Mouse (Mus musculus) embryonic facial prominence, embryonic 13.5 days (tissue): Measurements from ENCODE around the gene Gpsm1. TPM values are rescaled to one million over a fixed set of nuclear protein-coding genes. Genes with fewer than 3 reads are reported as not detected.
A peak's percentile ranks its signal among the peaks of the same experiment; 100 is the strongest.

ENCODE experiments used
- ATAC-seq: fragments of 200-750 bp; cut with Nextera tagmentation; 2 replicates; pipeline ENCODE4 v1.8.0; 2017; ENCODE audit warnings: low read depth; ENCODE audit not compliant: insufficient number of reproducible peaks, insufficient read depth, low FRiP score, low TSS enrichment
- H3K27ac ChIP-seq: fragments of 300-500 bp; sonication (generic); 2 replicates; pipeline ENCODE4 v1.5.1; 2015; ENCODE audit warnings: moderate library complexity, mild to moderate bottlenecking, inconsistent platforms
- H3K27me3 ChIP-seq: fragments of 300-500 bp; sonication (generic); 2 replicates; pipeline ENCODE4 v1.6.1; 2015; ENCODE audit warnings: mild to moderate bottlenecking, inconsistent platforms
- H3K36me3 ChIP-seq: fragments of 300-500 bp; sonication (generic); 2 replicates; pipeline ENCODE4 v1.6.1; 2015; ENCODE audit warnings: mild to moderate bottlenecking, inconsistent platforms
- H3K4me1 ChIP-seq: fragments of 300-500 bp; sonication (generic); 2 replicates; pipeline ENCODE4 v1.6.1; 2015; ENCODE audit warnings: inconsistent platforms
- H3K4me2 ChIP-seq: fragments of 300-500 bp; sonication (generic); 2 replicates; pipeline ENCODE4 v1.6.1; 2015; ENCODE audit warnings: moderate library complexity, mild to moderate bottlenecking, inconsistent platforms
- H3K4me3 ChIP-seq: fragments of 300-500 bp; sonication (generic); 2 replicates; pipeline ENCODE4 v1.5.1; 2015; ENCODE audit warnings: mild to moderate bottlenecking, inconsistent platforms
- H3K9ac ChIP-seq: fragments of 300-500 bp; sonication (generic); 2 replicates; pipeline ENCODE4 v1.6.1; 2015; ENCODE audit warnings: mild to moderate bottlenecking, inconsistent platforms
- H3K9me3 ChIP-seq: fragments of 300-500 bp; sonication (generic); 2 replicates; pipeline ENCODE4 v1.6.1; 2016; ENCODE audit warnings: inconsistent platforms
- WGBS: fragments of 180-500 bp; shearing (Covaris S2); methylation state at CpG from one replicate; pipeline ENCODE4 v1.1.7; 2015; ENCODE audit warnings: mixed read lengths; 5-methylcytosine and 5-hydroxymethylcytosine counted together
- polyA plus RNA-seq: library from polyadenylated mRNA; unstranded; fragments of >200 nt; fragmentation: Nextera tagmentation; extraction: Ambion mirVana; gene quantifications from 2 replicates; pipeline ENCODE4 v1.2.1, GENCODE M21; 2015

The Gpsm1 gene
- polyA plus RNA-seq, 1 experiment from 2014 or later = 57.0 TPM

- whole genome bisulfite sequencing = 88% methylated on average over 13 of the region's 13 CpGs
- Histone ChIP-seq H3K9ac (no peak overlapping the region), H3K27me3 (no peaks in the 10 kb centered on the region), H3K4me3 (no peak overlapping the region), H3K27ac (no peak overlapping the region), H3K9me3 (no peaks in the 10 kb centered on the region), H3K4me1 (peaks cover 12% of the 10 kb centered on the region), H3K4me2 (no peak overlapping the region), H3K36me3 (peaks cover 71% of the 10 kb centered on the region)
- no peak for ATAC-seq
Measured at GRCm38 (mm10) chr2:26323589-26324325, 8.4 kb downstream of the Gpsm1 start.

DNA sequence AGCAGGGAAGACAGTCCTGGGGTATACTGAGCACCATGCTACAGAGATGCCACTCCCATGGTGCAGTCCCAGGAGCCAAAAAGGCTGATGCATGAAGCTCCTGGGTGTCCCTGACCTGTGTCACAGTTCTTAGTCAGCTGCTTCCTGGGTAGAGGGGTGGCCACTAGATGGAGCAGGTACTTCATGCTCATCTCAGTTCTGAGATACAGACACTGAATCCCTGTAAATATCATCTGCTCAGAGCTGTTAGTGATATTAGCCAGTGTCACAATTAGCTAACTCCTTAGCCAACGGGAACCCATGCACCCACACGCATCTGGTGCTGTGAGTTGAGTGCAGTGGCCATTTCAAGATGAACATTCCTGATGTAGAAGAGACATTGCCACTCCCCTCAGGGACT is 9.6 kb downstream of the Gpsm1 start:
- no peak for ATAC-seq
- H3K27me3 ChIP-seq = no peaks in the 10 kb centered on the region
- peaks cover 76% of the 10 kb centered on the region for H3K36me3 ChIP-seq
- H3K9ac ChIP-seq = no peak overlapping the region
- H3K9me3 ChIP-seq = no peaks in the 10 kb centered on the region
- H3K4me2 ChIP-seq = no peak overlapping the region
- no peak overlapping the region for H3K27ac ChIP-seq
- H3K4me1 ChIP-seq = 0 out of 2 replicates have a peak, but pooled peaks cover under 1% of the 10 kb centered on the region
- WGBS = 81% methylated on average over 2 of the region's 2 CpGs
- no peak overlapping the region for H3K4me3 ChIP-seq

DNA sequence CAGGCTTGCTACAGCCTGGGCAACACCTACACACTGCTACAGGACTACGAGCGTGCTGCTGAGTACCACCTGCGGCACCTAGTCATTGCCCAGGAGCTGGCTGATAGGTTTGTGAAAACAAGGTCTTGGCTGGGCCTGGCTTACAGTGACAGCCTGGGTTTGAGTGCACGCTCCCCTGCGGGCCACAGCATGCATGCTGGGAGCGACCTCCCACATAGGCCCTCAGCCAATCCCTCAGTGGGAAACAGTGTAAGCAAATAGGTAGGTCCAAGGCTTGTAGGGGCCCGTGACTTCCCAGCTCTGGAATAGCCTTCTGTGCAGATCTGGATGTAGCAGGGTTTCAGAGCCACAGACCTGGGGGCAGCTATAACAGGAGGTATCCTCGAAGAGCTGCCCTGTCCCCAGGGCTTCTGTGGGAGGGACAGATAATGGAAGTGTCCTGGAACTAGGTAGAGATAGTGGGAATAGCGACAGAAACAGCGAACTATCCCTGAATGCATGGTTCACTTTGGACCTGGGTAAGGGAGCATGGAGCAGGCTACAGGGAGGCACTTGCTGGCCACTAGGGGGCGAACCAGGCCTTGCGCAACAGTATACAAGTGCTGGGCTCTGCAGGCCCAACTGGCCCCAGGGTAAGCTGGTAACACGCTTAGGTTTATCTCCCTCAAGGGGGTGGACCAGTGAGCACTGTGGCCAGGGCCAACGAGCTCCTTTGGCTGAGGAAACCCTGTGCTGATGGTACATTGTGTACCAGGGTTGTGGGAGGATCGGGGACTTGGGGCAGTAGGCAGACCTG is 10.3 kb downstream of the Gpsm1 start:
- H3K4me1 ChIP-seq = no peaks in the 10 kb centered on the region
- no peak overlapping the region for H3K27ac ChIP-seq
- WGBS = 63% methylated on average over 15 of the region's 15 CpGs
- no peak overlapping the region for H3K4me2 ChIP-seq
- ATAC-seq = peak; percentile 57; the same call in 1 of the 2 replicates
- 0 out of 2 replicates have a peak overlapping the region, but pooled peaks have one; percentile 32 for H3K9ac ChIP-seq
- no peaks in the 10 kb centered on the region for H3K9me3 ChIP-seq
- peaks cover 82% of the 10 kb centered on the region for H3K36me3 ChIP-seq
- no peaks in the 10 kb centered on the region for H3K27me3 ChIP-seq
- no peak overlapping the region for H3K4me3 ChIP-seq

DNA sequence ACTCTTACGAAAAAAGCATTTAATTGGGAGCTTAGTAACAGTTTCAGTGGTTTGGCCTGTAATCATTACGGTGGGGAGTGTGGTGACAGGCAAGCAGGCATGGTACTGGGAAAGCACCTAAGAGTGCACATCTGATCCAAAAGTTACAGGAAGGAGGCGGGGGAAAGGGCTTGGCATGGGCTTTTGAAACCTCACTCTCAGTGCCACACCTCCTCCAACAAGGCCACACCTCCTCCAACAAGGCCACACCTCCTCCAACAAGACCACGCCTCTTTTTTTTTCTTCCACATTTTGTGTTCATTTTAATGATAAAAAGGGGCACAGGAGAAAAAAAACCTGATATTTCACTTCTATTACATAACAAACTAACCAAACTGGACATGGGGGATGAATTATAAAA is 12.5 kb downstream of the Gpsm1 start:
- no peak overlapping the region for H3K9ac ChIP-seq
- no peak overlapping the region for H3K4me3 ChIP-seq
- no peak overlapping the region for H3K4me2 ChIP-seq
- no peaks in the 10 kb centered on the region for H3K27me3 ChIP-seq
- H3K4me1 ChIP-seq = no peaks in the 10 kb centered on the region
- WGBS = 91% methylated on average over 4 of the region's 4 CpGs
- no peak overlapping the region for H3K27ac ChIP-seq
- H3K36me3 ChIP-seq = peaks cover 90% of the 10 kb centered on the region
- ATAC-seq = no peak
- H3K9me3 ChIP-seq = no peaks in the 10 kb centered on the region

GRCm38 (mm10) chr2:26329402-26329801 is 14.1 kb downstream of the Gpsm1 start:
- Histone ChIP-seq H3K27me3 (no peaks in the 10 kb centered on the region), H3K27ac (0 out of 2 replicates have a peak overlapping the region, but pooled peaks have one; percentile 4), H3K9me3 (no peaks in the 10 kb centered on the region), H3K4me1 (no peaks in the 10 kb centered on the region), H3K4me3 (no peak overlapping the region), H3K4me2 (no peak overlapping the region), H3K9ac (no peak overlapping the region), H3K36me3 (peaks cover 77% of the 10 kb centered on the region)
- 48% methylated on average over 8 of the region's 8 CpGs for WGBS
- no peak for ATAC-seq

- Histone ChIP-seq H3K9me3 (no peaks in the 10 kb centered on the region), H3K4me3 (no peak overlapping the region), H3K27ac (0 out of 2 replicates have a peak overlapping the region, but pooled peaks have one; percentile 4), H3K27me3 (no peaks in the 10 kb centered on the region), H3K4me2 (no peak overlapping the region), H3K4me1 (no peaks in the 10 kb centered on the region), H3K9ac (peak overlapping the region; percentile 21; the same call in 1 of the 2 replicates), H3K36me3 (peaks cover 70% of the 10 kb centered on the region)
- 72% methylated on average over 4 of the region's 4 CpGs for WGBS
- ATAC-seq = no peak
Measured at GRCm38 (mm10) chr2:26330056-26330468, 14.7 kb downstream of the Gpsm1 start.

GRCm38 (mm10) chr2:26330702-26331101 is 15.4 kb downstream of the Gpsm1 start:
- H3K27ac ChIP-seq = no peak overlapping the region; the same call in 1 of the 2 replicates
- no peak overlapping the region for H3K4me3 ChIP-seq
- H3K9ac ChIP-seq = peak overlapping the region; percentile 21; the same call in 1 of the 2 replicates
- no peak for ATAC-seq
- no peak overlapping the region for H3K4me2 ChIP-seq
- no peaks in the 10 kb centered on the region for H3K27me3 ChIP-seq
- H3K4me1 ChIP-seq = no peaks in the 10 kb centered on the region
- peaks cover 64% of the 10 kb centered on the region for H3K36me3 ChIP-seq
- no peaks in the 10 kb centered on the region for H3K9me3 ChIP-seq
- WGBS = 37% methylated on average over 6 of the region's 6 CpGs

- no peak overlapping the region for H3K27ac ChIP-seq
- H3K9ac ChIP-seq = no peak overlapping the region
- H3K27me3 ChIP-seq = no peaks in the 10 kb centered on the region
- no peaks in the 10 kb centered on the region for H3K4me1 ChIP-seq
- no peak overlapping the region for H3K4me3 ChIP-seq
- no peak for ATAC-seq
- no peaks in the 10 kb centered on the region for H3K9me3 ChIP-seq
- peaks cover 52% of the 10 kb centered on the region for H3K36me3 ChIP-seq
- H3K4me2 ChIP-seq = no peak overlapping the region
- 88% methylated on average over 9 of the region's 13 CpGs for WGBS
Measured at GRCm38 (mm10) chr2:26338302-26339203, 23.2 kb downstream of the Gpsm1 start.

GRCm38 (mm10) chr2:26339204-26339551 is 23.9 kb downstream of the Gpsm1 start:
- Histone ChIP-seq H3K27me3 (no peaks in the 10 kb centered on the region), H3K36me3 (peaks cover 59% of the 10 kb centered on the region), H3K27ac (no peak overlapping the region), H3K4me1 (no peaks in the 10 kb centered on the region), H3K4me3 (no peak overlapping the region), H3K4me2 (no peak overlapping the region), H3K9ac (no peak overlapping the region), H3K9me3 (no peaks in the 10 kb centered on the region)
- ATAC-seq = no peak
- WGBS = 88% methylated on average over 5 of the region's 5 CpGs

GRCm38 (mm10) chr2:26341510-26341981 is 26.2 kb downstream of the Gpsm1 start:
- H3K36me3 ChIP-seq = peaks cover 82% of the 10 kb centered on the region
- ATAC-seq = no peak
- H3K4me1 ChIP-seq = no peaks in the 10 kb centered on the region
- no peaks in the 10 kb centered on the region for H3K27me3 ChIP-seq
- H3K27ac ChIP-seq = no peak overlapping the region
- no peak overlapping the region for H3K9ac ChIP-seq
- no peak overlapping the region for H3K4me3 ChIP-seq
- H3K9me3 ChIP-seq = no peaks in the 10 kb centered on the region
- no peak overlapping the region for H3K4me2 ChIP-seq
- 95% methylated on average over 2 of the region's 2 CpGs for WGBS

- Histone ChIP-seq H3K9ac (no peak overlapping the region), H3K4me3 (no peak overlapping the region), H3K36me3 (peaks cover 87% of the 10 kb centered on the region), H3K9me3 (no peaks in the 10 kb centered on the region), H3K4me1 (peaks cover 3% of the 10 kb centered on the region), H3K27ac (peak overlapping the region; percentile 24; the same call in 1 of the 2 replicates), H3K27me3 (no peaks in the 10 kb centered on the region), H3K4me2 (no peak overlapping the region)
- ATAC-seq = no peak; the same call in 1 of the 2 replicates
- 79% methylated on average over 10 of the region's 10 CpGs for WGBS
Measured at GRCm38 (mm10) chr2:26342044-26342443, 26.7 kb downstream of the Gpsm1 start.
